Comparison of ENCODE assay signal across 20 mouse cellular contexts in genomic region chr10:37434229-37434628, GRCm38 (mm10).
DNase-seq lines count a peak whose midpoint lies in the region; ATAC-seq and TF ChIP-seq lines count a peak whose summit lies in the region.
"Had no signal": no experiment of that assay in that cellular context is flagged by ENCODE, and none has a peak within 500 bp of the region (broad histone marks: within the 10 kb centered on the region; RNA-seq: fewer than 3 reads in every experiment).

No protein-coding gene starts in this region.

- no peak overlapping the region for H3K4me3 ChIP-seq in forebrain, embryonic 10.5 days
- H3K4me3 ChIP-seq in forebrain, postnatal 0 days (ENCODE audit: low read depth, low read length) = no peak overlapping the region
- H3K4me3 ChIP-seq in midbrain, embryonic 12.5 days = no peak overlapping the region
- H3K4me3 ChIP-seq in midbrain, embryonic 11.5 days (ENCODE audit: low read depth, low read length) = no peak overlapping the region
- H3K4me3 ChIP-seq in forebrain, embryonic 13.5 days = no peak overlapping the region
- H3K4me3 ChIP-seq: embryonic facial prominence, embryonic 12.5 days; heart, embryonic 10.5 days; midbrain, embryonic 10.5 days had no signal

- ATAC-seq in forebrain, postnatal 0 days = no peak
- peak; percentile 62; the same call in 1 of the 2 replicates for ATAC-seq in midbrain, embryonic 12.5 days (ENCODE audit: low FRiP score, low read depth)
- ATAC-seq in midbrain, embryonic 11.5 days (ENCODE audit: low FRiP score) = no peak
- peak; percentile 94 for ATAC-seq in forebrain, embryonic 13.5 days
- ATAC-seq: hindbrain, postnatal 0 days; intestine, embryonic 16.5 days; Patski had no signal

- peaks cover 40% of the 10 kb centered on the region for H3K4me1 ChIP-seq in forebrain, embryonic 10.5 days
- H3K4me1 ChIP-seq in forebrain, postnatal 0 days (ENCODE audit: insufficient read depth) = no peaks in the 10 kb centered on the region
- peaks cover 9% of the 10 kb centered on the region; the same call in 1 of the 2 replicates for H3K4me1 ChIP-seq in midbrain, embryonic 12.5 days
- H3K4me1 ChIP-seq in midbrain, embryonic 11.5 days (ENCODE audit: control insufficient read depth, insufficient read depth, low read length) = no peaks in the 10 kb centered on the region
- H3K4me1 ChIP-seq in forebrain, embryonic 13.5 days = peaks cover 51% of the 10 kb centered on the region
- H3K4me1 ChIP-seq: embryonic facial prominence, embryonic 12.5 days; heart, embryonic 10.5 days had no signal

- TF ChIP-seq CTCF in forebrain, postnatal 0 days (IDR thresholded peaks at IDR 0.05; ENCODE audit: low read depth) = no peak

- H3K27me3 ChIP-seq in forebrain, embryonic 10.5 days (ENCODE audit: poor library complexity, severe bottlenecking) = no peaks in the 10 kb centered on the region
- H3K27me3 ChIP-seq in forebrain, postnatal 0 days (ENCODE audit: insufficient read depth, low read length) = no peaks in the 10 kb centered on the region
- no peaks in the 10 kb centered on the region for H3K27me3 ChIP-seq in midbrain, embryonic 12.5 days
- H3K27me3 ChIP-seq in midbrain, embryonic 11.5 days (ENCODE audit: control insufficient read depth, insufficient read depth, low read length) = no peaks in the 10 kb centered on the region
- H3K27me3 ChIP-seq in forebrain, embryonic 13.5 days = no peaks in the 10 kb centered on the region
- H3K27me3 ChIP-seq: embryonic facial prominence, embryonic 12.5 days; Patski had no signal

- no peak overlapping the region for H3K9ac ChIP-seq in forebrain, postnatal 0 days
- H3K9ac ChIP-seq in midbrain, embryonic 12.5 days (replicated peaks) = no peak overlapping the region
- no peak overlapping the region for H3K9ac ChIP-seq in midbrain, embryonic 11.5 days (ENCODE audit: low read length)
- no peak overlapping the region for H3K9ac ChIP-seq in forebrain, embryonic 13.5 days
- H3K9ac ChIP-seq: embryonic facial prominence, embryonic 12.5 days had no signal

- WGBS in forebrain, embryonic 10.5 days = 59% methylated on average over 5 of the region's 5 CpGs
- 22% methylated on average over 5 of the region's 5 CpGs for WGBS in forebrain, postnatal 0 days
- 73% methylated on average over 5 of the region's 5 CpGs for WGBS in midbrain, embryonic 12.5 days
- 76% methylated on average over 5 of the region's 5 CpGs for WGBS in midbrain, embryonic 11.5 days
- 13% methylated on average over 5 of the region's 5 CpGs for WGBS in forebrain, embryonic 13.5 days

- peak overlapping the region; percentile 74 for H3K27ac ChIP-seq in forebrain, embryonic 10.5 days
- H3K27ac ChIP-seq in forebrain, postnatal 0 days (ENCODE audit: low read depth, low read length) = no peak overlapping the region
- no peak overlapping the region for H3K27ac ChIP-seq in midbrain, embryonic 12.5 days (replicated peaks)
- no peak overlapping the region for H3K27ac ChIP-seq in midbrain, embryonic 11.5 days (ENCODE audit: low read depth, low read length)
- H3K27ac ChIP-seq in forebrain, embryonic 13.5 days = peak overlapping the region; percentile 79
- H3K27ac ChIP-seq: embryonic facial prominence, embryonic 12.5 days; heart, embryonic 10.5 days; hindbrain, postnatal 0 days; midbrain, embryonic 10.5 days had no signal

- no peak for DNase-seq in forebrain, embryonic 10.5 days (ENCODE audit: extremely low spot score, low spot score)
- no peak for DNase-seq in forebrain, postnatal 0 days
- DNase-seq in midbrain, embryonic 11.5 days (ENCODE audit: low spot score, missing footprints) = no peak
- no peak for DNase-seq in lung, postnatal 36 days
- DNase-seq in yolk sac, embryonic 10.5 days (ENCODE audit: low spot score) = no peak
- DNase-seq: adrenal gland, adult 2 months; cerebellum, adult 11-12 months; cerebellum, postnatal 25 days; gastrocnemius, postnatal 10 days; kidney, postnatal 14 days; layer of hippocampus, postnatal 36 days; right cerebral cortex, postnatal 25 days had no signal

- H3K9me3 ChIP-seq in forebrain, embryonic 10.5 days = no peaks in the 10 kb centered on the region
- H3K9me3 ChIP-seq in forebrain, postnatal 0 days (ENCODE audit: low read length) = no peaks in the 10 kb centered on the region
- no peaks in the 10 kb centered on the region for H3K9me3 ChIP-seq in midbrain, embryonic 12.5 days
- H3K9me3 ChIP-seq in midbrain, embryonic 11.5 days (ENCODE audit: control insufficient read depth, low read length) = no peaks in the 10 kb centered on the region
- no peaks in the 10 kb centered on the region for H3K9me3 ChIP-seq in forebrain, embryonic 13.5 days (replicated peaks)
- H3K9me3 ChIP-seq: embryonic facial prominence, embryonic 12.5 days; heart, embryonic 10.5 days; midbrain, embryonic 10.5 days had no signal

- no peak overlapping the region for H3K4me2 ChIP-seq in forebrain, postnatal 0 days (ENCODE audit: low read depth)
- no peak overlapping the region for H3K4me2 ChIP-seq in midbrain, embryonic 12.5 days (replicated peaks)
- no peak overlapping the region for H3K4me2 ChIP-seq in midbrain, embryonic 11.5 days
- no peak overlapping the region for H3K4me2 ChIP-seq in forebrain, embryonic 13.5 days
- H3K4me2 ChIP-seq: embryonic facial prominence, embryonic 12.5 days had no signal

- no peaks in the 10 kb centered on the region for H3K36me3 ChIP-seq in forebrain, embryonic 10.5 days (replicated peaks)
- H3K36me3 ChIP-seq in forebrain, postnatal 0 days (ENCODE audit: insufficient read depth) = no peaks in the 10 kb centered on the region
- H3K36me3 ChIP-seq in midbrain, embryonic 12.5 days = no peaks in the 10 kb centered on the region
- H3K36me3 ChIP-seq in midbrain, embryonic 11.5 days (ENCODE audit: control insufficient read depth, insufficient read depth, low read length) = no peaks in the 10 kb centered on the region
- no peaks in the 10 kb centered on the region for H3K36me3 ChIP-seq in forebrain, embryonic 13.5 days (ENCODE audit: poor library complexity, severe bottlenecking)
- H3K36me3 ChIP-seq: embryonic facial prominence, embryonic 12.5 days; heart, embryonic 10.5 days; midbrain, embryonic 10.5 days had no signal

Comparison
In these comparisons a context has a peak if more than half of its experiments do, and no peak if none do; other contexts are left out.
1. H3K27ac ChIP-seq: peak in forebrain, embryonic 10.5 days (single experiment) and forebrain, embryonic 13.5 days (single experiment); none in forebrain, postnatal 0 days (single experiment), midbrain, embryonic 12.5 days (single experiment) and midbrain, embryonic 11.5 days (single experiment).
2. ATAC-seq: peak in midbrain, embryonic 12.5 days (single experiment) and forebrain, embryonic 13.5 days (single experiment); none in forebrain, postnatal 0 days (single experiment) and midbrain, embryonic 11.5 days (single experiment).